Mouse (Mus musculus) midbrain, embryonic 10.5 days (tissue): Measurements from ENCODE around the gene Olfr294. TPM values are rescaled to one million over a fixed set of nuclear protein-coding genes. Genes with fewer than 3 reads are reported as not detected.

ENCODE experiments used
- DNase-seq: peaks from one replicate; pipeline ENCODE4 v3.0.0-alpha.2; 2017; ENCODE audit warnings: low spot score
- H3K27ac ChIP-seq: fragments of 300-500 bp; sonication (generic); replicated peaks from 2 replicates; pipeline ENCODE4 v1.5.1; 2016; ENCODE audit warnings: mild to moderate bottlenecking
- H3K27me3 ChIP-seq: fragments of 300-500 bp; sonication (generic); 2 replicates; pipeline ENCODE4 v1.6.1; 2016; ENCODE audit warnings: low read depth, mild to moderate bottlenecking; ENCODE audit not compliant: poor library complexity, severe bottlenecking
- H3K36me3 ChIP-seq: fragments of 300-500 bp; sonication (generic); 2 replicates; pipeline ENCODE4 v1.6.1; 2016; ENCODE audit warnings: mild to moderate bottlenecking, moderate library complexity
- H3K4me1 ChIP-seq: fragments of 300-500 bp; sonication (generic); 2 replicates; pipeline ENCODE4 v1.6.1; 2016
- H3K4me3 ChIP-seq: fragments of 300-500 bp; sonication (generic); 2 replicates; pipeline ENCODE4 v1.5.1; 2016; ENCODE audit warnings: mild to moderate bottlenecking, moderate library complexity
- H3K9me3 ChIP-seq: fragments of 300-500 bp; sonication (generic); replicated peaks from 2 replicates; pipeline ENCODE4 v1.6.1; 2016; ENCODE audit warnings: mild to moderate bottlenecking
- WGBS: fragments of 180-500 bp; shearing (Covaris S2); methylation state at CpG from one replicate; pipeline ENCODE4 v1.1.7; 2016; 5-methylcytosine and 5-hydroxymethylcytosine counted together
- polyA plus RNA-seq: library from polyadenylated mRNA; unstranded; fragments of >200 nt; fragmentation: Nextera tagmentation; extraction: Ambion mirVana; gene quantifications from 2 replicates; pipeline ENCODE4 v1.2.1, GENCODE M21; 2016

Gene Olfr294
- polyA plus RNA-seq, result not detected in 2 replicates

DNA sequence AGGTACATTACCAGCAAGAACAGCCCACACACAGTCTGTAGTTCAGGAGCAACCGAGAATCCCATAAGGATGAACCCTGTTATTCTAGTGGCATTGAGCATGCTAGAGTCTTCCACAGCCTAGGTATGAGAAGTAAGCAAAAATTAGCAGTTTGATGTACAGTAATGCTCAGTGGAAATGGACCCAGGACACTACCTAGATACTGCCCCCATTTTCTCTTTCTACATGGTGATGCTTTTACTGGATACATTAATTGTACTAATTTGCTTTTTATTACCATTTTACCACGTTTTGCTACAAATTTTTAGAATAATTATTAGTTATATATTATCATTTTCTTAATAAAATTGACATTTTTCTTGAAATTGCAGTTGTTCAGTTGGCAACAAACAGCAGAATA lies at the start of gene Olfr294:
Olfr294 (minus strand) TSS at position 101 of the 400 bp plus-strand sequence.
- Histone ChIP-seq H3K36me3 (no peaks in the 10 kb centered on the region), H3K4me3 (no peak within 1 kb of the TSS), H3K9me3 (no peaks in the 10 kb centered on the region), H3K27ac (no peak within 1 kb of the TSS), H3K4me1 (no peaks in the 10 kb centered on the region), H3K27me3 (no peaks in the 10 kb centered on the region)
- no peak for DNase-seq
- 77% methylated on average over 2 of the region's 2 CpGs for WGBS

DNA sequence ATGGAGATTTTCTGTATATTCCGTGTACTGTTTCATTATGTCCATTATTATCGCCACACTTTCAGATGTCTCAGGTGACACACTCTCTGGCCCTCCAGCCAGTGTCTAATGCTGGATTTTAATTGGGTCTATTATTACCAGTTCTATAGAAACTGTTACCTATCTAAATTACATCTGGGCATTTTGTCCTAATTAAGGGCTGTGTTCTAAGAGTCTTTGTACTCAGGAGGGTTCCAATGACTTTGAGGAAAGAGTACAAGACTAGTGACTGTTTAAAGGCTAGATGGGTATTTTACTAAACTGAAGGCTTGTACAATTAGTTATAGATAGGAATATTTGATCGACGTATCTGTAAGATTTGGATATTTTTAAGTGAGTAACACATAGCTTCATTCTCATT lies 32.3 kb upstream of the Olfr294 start, which contains the start of gene Olfr293:
Olfr293 (plus strand) TSS at position 301 of the 400 bp plus-strand sequence.
- Histone ChIP-seq H3K36me3 (no peaks in the 10 kb centered on the region), H3K27me3 (no peaks in the 10 kb centered on the region), H3K4me1 (no peaks in the 10 kb centered on the region), H3K27ac (no peak within 1 kb of the TSS), H3K4me3 (no peak within 1 kb of the TSS), H3K9me3 (no peaks in the 10 kb centered on the region)
- WGBS, result 95% methylated on average over 4 of the region's 4 CpGs
- DNase-seq, result no peak

DNA sequence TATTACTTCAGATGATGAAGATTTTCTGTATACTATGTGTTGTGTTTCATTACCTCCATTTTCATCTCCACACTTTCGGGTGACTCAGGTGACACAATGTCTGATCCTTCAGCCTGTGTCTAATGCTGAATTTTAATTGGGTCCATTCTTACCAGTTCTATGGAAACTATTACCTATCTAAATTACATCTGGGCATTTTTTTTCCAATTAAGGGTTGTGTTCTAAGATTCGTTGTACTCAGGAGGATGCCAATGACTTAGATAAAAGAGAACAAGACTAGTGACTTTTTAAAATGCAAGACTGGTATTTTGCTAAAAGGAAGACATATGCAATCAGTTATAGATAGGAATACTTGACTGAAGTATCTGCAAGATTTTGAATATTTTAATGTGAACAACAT lies 32.9 kb downstream of the Olfr294 start, which contains the start of gene Olfr295:
Olfr295 (plus strand) TSS at position 301 of the 400 bp plus-strand sequence.
- H3K27me3 ChIP-seq, result no peaks in the 10 kb centered on the region
- no peaks in the 10 kb centered on the region for H3K9me3 ChIP-seq
- H3K4me1 ChIP-seq, result no peaks in the 10 kb centered on the region
- DNase-seq, result no peak
- WGBS, result 84% methylated on average over 2 of the region's 2 CpGs
- no peaks in the 10 kb centered on the region for H3K36me3 ChIP-seq
- no peak within 1 kb of the TSS for H3K27ac ChIP-seq
- no peak within 1 kb of the TSS for H3K4me3 ChIP-seq

Other genes with a start within 250 kb of the Olfr294 start
- gene Olfr305, start 249.7 kb downstream of the Olfr294 start, polyA plus RNA-seq, result not detected in 2 replicates
- gene Olfr304, start 230.0 kb downstream of the Olfr294 start, polyA plus RNA-seq, result not detected in 2 replicates
- not detected in 2 replicates for gene Olfr303, start 218.9 kb downstream of the Olfr294 start, polyA plus RNA-seq
- not detected in 2 replicates for gene Olfr301, start 212.8 kb downstream of the Olfr294 start, polyA plus RNA-seq
- gene Olfr299, start 156.7 kb downstream of the Olfr294 start, polyA plus RNA-seq, result not detected in 2 replicates
- gene Olfr298, start 124.2 kb downstream of the Olfr294 start, polyA plus RNA-seq, result not detected in 2 replicates
- gene Olfr297, start 96.7 kb downstream of the Olfr294 start, polyA plus RNA-seq, result not detected in 2 replicates
- not detected in 2 replicates for gene Olfr295, start 32.8 kb downstream of the Olfr294 start, polyA plus RNA-seq
- not detected in 2 replicates for gene Olfr293, start 32.4 kb upstream of the Olfr294 start, polyA plus RNA-seq
- gene Olfr292, start 71.7 kb upstream of the Olfr294 start, polyA plus RNA-seq, result not detected in 2 replicates
- 0.16 and 0.20 TPM in 2 replicates for gene Folh1, start 159.3 kb upstream of the Olfr294 start, polyA plus RNA-seq
- not detected in 2 replicates for gene Vmn2r77, start 178.4 kb upstream of the Olfr294 start, polyA plus RNA-seq